Mouse (Mus musculus): ENCODE data around the gene Ccdc117.

DNA sequence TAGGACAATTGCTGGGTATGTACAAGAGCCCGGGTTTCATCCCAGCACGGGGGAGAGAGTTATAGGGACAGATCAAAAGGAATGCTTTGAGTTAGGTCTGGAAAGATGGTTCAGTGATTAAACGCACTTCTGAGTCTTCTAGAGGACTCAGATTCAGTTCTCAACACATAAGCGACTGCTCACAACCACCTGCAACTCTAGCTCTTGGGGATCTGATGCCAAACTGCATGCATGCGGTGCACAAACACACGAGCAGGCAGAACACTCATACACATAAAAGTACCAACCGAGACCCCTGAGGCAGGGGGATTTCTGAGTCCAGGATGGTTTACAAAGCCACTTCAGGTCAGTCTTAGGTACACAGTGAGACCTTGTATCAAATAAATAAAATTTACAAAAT lies 25.8 kb downstream of the Ccdc117 start:
- TF ChIP-seq CTCF (conservative IDR thresholded peaks at IDR 0.05 in 1 of 2, IDR thresholded peaks at IDR 0.05 in 1 of 2; ENCODE audit: low read depth in 2 of 2, low read length in 2 of 2) (no peak), TCF12 (IDR thresholded peaks at IDR 0.05; ENCODE audit: low read depth, low read length) (no peak), SMC3 (IDR thresholded peaks at IDR 0.05; ENCODE audit: low read depth, low read length) (no peak), E2F4 (IDR thresholded peaks at IDR 0.05; ENCODE audit: insufficient replicate concordance, low read depth, low read length) (no peak), EP300 (IDR thresholded peaks at IDR 0.05; ENCODE audit: low read length) (no peak), TBP (conservative IDR thresholded peaks at IDR 0.05; ENCODE audit: low read depth, low read length) (no peak), MAX (IDR thresholded peaks at IDR 0.05; ENCODE audit: low read length) (no peak), ZC3H11A (IDR thresholded peaks at IDR 0.05; ENCODE audit: low read depth, low read length) (no peak), POLR2AphosphoS2 (IDR thresholded peaks at IDR 0.05; ENCODE audit: low read depth, low read length) (no peak)
